Mouse (Mus musculus) right cerebral cortex, postnatal 14 days (tissue): ENCODE measurements at regions not wholly inside any gene's neighbourhood (a gene's known extent, or its start where the extent isn't known, plus 50 kb on each side); places are given as distances from the start of the nearest gene placed in this dataset.

ENCODE experiments used
- DNase-seq: peaks from one replicate; pipeline ENCODE4 v3.0.0; 2022

- DNase-seq, result no peak
These were observed 226.9 kb downstream of the Ar start for GRCm38 (mm10) chrX:98375437-98375836.

GRCm38 (mm10) chrX:98380247-98380905 is 231.8 kb downstream of the Ar start:
- DNase-seq, result peak; percentile 11

- no peak for DNase-seq
These were observed 235.4 kb downstream of the Ar start for GRCm38 (mm10) chrX:98384017-98384416.

- no peak for DNase-seq
These were observed 243.8 kb downstream of the Ar start for GRCm38 (mm10) chrX:98392376-98392775.

GRCm38 (mm10) chrX:98409090-98409489 is 260.5 kb downstream of the Ar start:
- DNase-seq, result no peak

GRCm38 (mm10) chrX:98419437-98419836 is 270.9 kb downstream of the Ar start:
- no peak for DNase-seq

GRCm38 (mm10) chrX:98452026-98452425 is 303.5 kb downstream of the Ar start:
- no peak for DNase-seq

- no peak for DNase-seq
These were observed 328.1 kb downstream of the Ar start for GRCm38 (mm10) chrX:98476473-98477254.
